Mouse (Mus musculus) lung, embryonic 15.5 days (tissue): ENCODE measurements around the gene Nudt15. TPM values are rescaled to one million over a fixed set of nuclear protein-coding genes. Genes with fewer than 3 reads are reported as not detected.

Experiments
- ATAC-seq: fragments of 200-750 bp; cut with Nextera tagmentation; 2 replicates; pipeline ENCODE4 v1.8.0; 2017; ENCODE audit warnings: moderate number of reproducible peaks, borderline replicate concordance; ENCODE audit not compliant: low FRiP score, low TSS enrichment; ENCODE audit errors: extremely low read depth
- H3K27ac ChIP-seq: fragments of 300-500 bp; sonication (generic); 2 replicates; pipeline ENCODE4 v1.5.1; 2015; ENCODE audit warnings: moderate library complexity, mild to moderate bottlenecking, inconsistent platforms
- H3K27me3 ChIP-seq: fragments of 300-500 bp; sonication (generic); 2 replicates; pipeline ENCODE4 v1.6.1; 2015; ENCODE audit warnings: inconsistent platforms
- H3K36me3 ChIP-seq: fragments of 300-500 bp; sonication (generic); 2 replicates; pipeline ENCODE4 v1.6.1; 2015; ENCODE audit warnings: inconsistent platforms
- H3K4me1 ChIP-seq: fragments of 300-500 bp; sonication (generic); 2 replicates; pipeline ENCODE4 v1.6.1; 2015; ENCODE audit warnings: inconsistent platforms
- H3K4me2 ChIP-seq: fragments of 300-500 bp; sonication (generic); 2 replicates; pipeline ENCODE4 v1.6.1; 2015; ENCODE audit warnings: inconsistent platforms, mild to moderate bottlenecking, moderate library complexity
- H3K4me3 ChIP-seq: fragments of 300-500 bp; sonication (generic); 2 replicates; pipeline ENCODE4 v1.5.1; 2015; ENCODE audit warnings: mild to moderate bottlenecking, inconsistent platforms
- H3K9ac ChIP-seq: fragments of 300-500 bp; sonication (generic); 2 replicates; pipeline ENCODE4 v1.6.1; 2015; ENCODE audit warnings: inconsistent platforms
- H3K9me3 ChIP-seq: fragments of 300-500 bp; sonication (generic); 2 replicates; pipeline ENCODE4 v1.6.1; 2016; ENCODE audit warnings: inconsistent platforms
- WGBS: fragments of 180-500 bp; shearing (Covaris S2); methylation state at CpG from one replicate; pipeline ENCODE4 v1.1.7; 2015; 5-methylcytosine and 5-hydroxymethylcytosine counted together
- polyA plus RNA-seq: library from polyadenylated mRNA; unstranded; fragments of >200 nt; fragmentation: Nextera tagmentation; extraction: Ambion mirVana; gene quantifications from 2 replicates; pipeline ENCODE4 v1.2.1, GENCODE M21; 2015

The Nudt15 gene
- polyA plus RNA-seq, 1 experiment from 2014 or later, result 6.0 TPM

DNA sequence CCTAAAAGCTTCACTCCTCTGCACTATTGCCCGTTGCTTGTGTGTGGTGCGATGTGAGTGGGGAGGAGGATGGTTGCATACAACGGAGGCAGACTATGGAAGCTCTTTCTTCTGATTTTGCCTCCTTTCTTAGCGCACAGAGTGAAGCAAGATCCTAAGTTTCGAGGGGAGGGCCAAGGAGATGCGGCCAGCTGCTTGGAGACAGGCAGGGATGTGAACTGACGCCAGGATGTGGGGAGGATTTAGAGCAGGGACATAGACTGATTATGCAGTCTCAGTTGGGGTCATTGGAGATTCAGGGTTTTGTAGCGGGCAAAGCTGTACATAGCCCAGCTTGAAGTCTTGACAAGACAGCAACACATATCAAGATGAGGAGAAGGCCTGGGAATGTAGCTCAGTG, 41.8 kb downstream of the Nudt15 start:
- WGBS, result 59% methylated on average over 8 of the region's 8 CpGs
- Histone ChIP-seq H3K36me3 (no peaks in the 10 kb centered on the region), H3K27me3 (no peaks in the 10 kb centered on the region), H3K9me3 (no peaks in the 10 kb centered on the region), H3K4me1 (peaks cover 35% of the 10 kb centered on the region), H3K27ac (no peak overlapping the region), H3K4me2 (no peak overlapping the region), H3K4me3 (no peak overlapping the region), H3K9ac (no peak overlapping the region)
- ATAC-seq, result no peak

DNA sequence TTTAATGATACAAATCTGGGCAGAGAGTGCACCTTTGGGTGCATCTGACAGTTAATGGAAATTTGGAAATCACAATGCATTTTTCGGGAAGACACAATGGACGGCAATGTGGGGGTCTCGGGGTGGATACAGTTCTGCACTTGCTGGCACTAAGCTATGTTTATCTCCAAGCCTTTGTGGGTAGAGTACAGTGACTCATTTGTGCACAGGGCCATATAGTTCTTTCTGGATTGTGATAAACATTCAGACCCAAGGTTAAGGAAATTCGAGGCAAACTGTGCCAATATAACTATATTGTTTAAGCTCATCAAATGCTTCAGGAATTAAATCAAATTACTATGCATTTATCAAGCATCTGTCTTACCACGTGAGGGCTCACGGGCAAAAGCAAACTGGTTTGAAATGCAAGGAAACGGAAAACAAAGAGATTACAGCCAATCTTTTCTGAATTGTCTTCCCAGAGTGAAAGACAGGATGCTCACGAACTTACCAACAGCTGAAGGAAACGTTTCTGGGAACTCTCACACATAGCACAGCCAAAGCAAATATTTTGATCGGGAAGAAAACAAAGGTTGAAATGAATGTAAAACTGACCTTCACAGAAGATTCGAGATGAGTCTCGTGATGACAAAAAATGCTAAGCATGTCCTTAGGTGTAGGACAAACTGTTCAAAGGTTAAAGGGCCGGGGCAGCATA, 44.7 kb downstream of the Nudt15 start:
- Histone ChIP-seq H3K4me2 (no peak overlapping the region), H3K4me1 (peaks cover 26% of the 10 kb centered on the region), H3K27ac (peak overlapping the region; percentile 61), H3K36me3 (no peaks in the 10 kb centered on the region), H3K4me3 (no peak overlapping the region), H3K9ac (no peak overlapping the region), H3K9me3 (no peaks in the 10 kb centered on the region), H3K27me3 (no peaks in the 10 kb centered on the region)
- ATAC-seq, result no peak
- 49% methylated on average over 13 of the region's 13 CpGs for WGBS

DNA sequence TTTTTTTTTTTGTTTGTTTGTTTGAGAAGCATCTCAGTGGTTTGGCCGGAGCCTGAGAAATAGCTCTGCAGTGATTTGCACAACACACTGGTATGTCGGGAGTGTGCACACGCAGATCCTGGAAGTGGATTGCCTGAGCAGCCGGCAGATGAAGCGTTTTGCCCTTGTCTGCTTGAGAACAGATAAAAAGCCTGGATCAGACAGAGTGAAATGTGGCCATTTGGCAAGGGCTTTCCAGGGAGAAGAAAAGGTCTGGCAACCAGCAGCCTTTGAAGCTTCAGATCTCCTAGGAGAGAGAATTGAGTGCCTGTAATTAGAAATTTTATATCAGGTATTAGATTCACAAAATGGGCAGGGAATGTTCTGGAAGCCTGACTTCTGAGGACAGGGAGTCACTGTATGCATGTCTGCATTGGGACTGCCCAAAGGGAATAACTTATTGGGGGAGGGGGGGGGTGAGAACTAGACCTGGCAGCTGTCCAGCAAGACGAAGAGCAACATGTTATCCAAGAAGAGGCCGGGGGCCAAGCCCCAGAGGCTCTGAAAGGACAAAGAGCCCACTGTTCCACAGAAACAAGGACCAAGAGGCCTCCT, 45.4 kb downstream of the Nudt15 start:
- no peak overlapping the region for H3K4me3 ChIP-seq
- no peak overlapping the region for H3K4me2 ChIP-seq
- H3K9ac ChIP-seq, result no peak overlapping the region
- no peaks in the 10 kb centered on the region for H3K36me3 ChIP-seq
- H3K27ac ChIP-seq, result peak overlapping the region; percentile 61
- peaks cover 22% of the 10 kb centered on the region for H3K4me1 ChIP-seq
- ATAC-seq, result peak; percentile 50; the same call in 1 of the 2 replicates
- H3K27me3 ChIP-seq, result no peaks in the 10 kb centered on the region
- 17% methylated on average over 7 of the region's 7 CpGs for WGBS
- no peaks in the 10 kb centered on the region for H3K9me3 ChIP-seq

DNA sequence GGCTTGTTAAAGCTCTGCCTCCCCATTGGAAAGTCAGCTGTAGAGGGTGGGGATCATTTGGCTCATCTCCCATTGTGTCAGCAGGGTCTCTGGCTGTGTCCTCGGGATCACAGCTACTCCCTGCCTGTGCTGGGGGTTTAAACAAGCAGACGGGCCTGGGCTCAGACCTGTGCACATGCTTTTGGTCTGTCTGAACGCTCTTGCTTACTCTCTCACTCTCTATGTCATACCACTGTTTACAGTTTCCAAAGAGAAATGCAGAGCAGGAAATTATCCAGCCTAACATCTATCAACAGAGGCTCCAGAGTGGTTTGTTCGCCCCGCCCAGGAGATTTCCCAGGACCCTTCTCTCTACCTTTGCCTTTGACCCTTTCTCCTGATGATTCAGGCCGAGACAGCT, 46.3 kb downstream of the Nudt15 start:
- Histone ChIP-seq H3K27ac (0 out of 2 replicates have a peak overlapping the region, but pooled peaks have one; percentile 61), H3K9me3 (no peaks in the 10 kb centered on the region), H3K4me3 (no peak overlapping the region), H3K4me2 (no peak overlapping the region), H3K4me1 (peaks cover 21% of the 10 kb centered on the region), H3K27me3 (no peaks in the 10 kb centered on the region), H3K36me3 (no peaks in the 10 kb centered on the region), H3K9ac (no peak overlapping the region)
- 39% methylated on average over 6 of the region's 6 CpGs for WGBS
- ATAC-seq, result no peak

DNA sequence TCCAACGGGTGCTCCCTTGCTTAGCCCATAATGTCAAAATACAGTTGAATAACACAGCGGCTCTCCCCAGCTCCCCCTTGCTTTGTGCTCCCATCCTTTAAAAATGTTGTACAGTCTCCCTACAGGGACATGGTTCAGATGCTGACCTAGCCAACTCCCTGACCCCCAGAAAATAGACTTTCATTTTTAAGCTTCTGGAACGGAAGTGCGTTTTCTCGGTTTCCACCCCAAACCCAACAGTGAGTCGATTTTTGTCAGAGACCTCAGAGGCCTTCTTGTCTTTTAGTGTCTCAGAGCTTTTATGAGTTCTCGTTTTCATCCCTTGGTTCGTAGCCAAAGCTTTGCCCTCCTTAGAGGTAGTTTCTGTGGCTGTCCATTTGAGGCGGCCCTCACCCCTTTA, 46.8 kb downstream of the Nudt15 start:
- H3K9ac ChIP-seq, result no peak overlapping the region
- no peaks in the 10 kb centered on the region for H3K36me3 ChIP-seq
- no peak overlapping the region for H3K27ac ChIP-seq
- no peaks in the 10 kb centered on the region for H3K27me3 ChIP-seq
- ATAC-seq, result no peak
- 88% methylated on average over 9 of the region's 9 CpGs for WGBS
- H3K4me3 ChIP-seq, result no peak overlapping the region
- no peak overlapping the region for H3K4me2 ChIP-seq
- H3K9me3 ChIP-seq, result no peaks in the 10 kb centered on the region
- peaks cover 21% of the 10 kb centered on the region for H3K4me1 ChIP-seq

DNA sequence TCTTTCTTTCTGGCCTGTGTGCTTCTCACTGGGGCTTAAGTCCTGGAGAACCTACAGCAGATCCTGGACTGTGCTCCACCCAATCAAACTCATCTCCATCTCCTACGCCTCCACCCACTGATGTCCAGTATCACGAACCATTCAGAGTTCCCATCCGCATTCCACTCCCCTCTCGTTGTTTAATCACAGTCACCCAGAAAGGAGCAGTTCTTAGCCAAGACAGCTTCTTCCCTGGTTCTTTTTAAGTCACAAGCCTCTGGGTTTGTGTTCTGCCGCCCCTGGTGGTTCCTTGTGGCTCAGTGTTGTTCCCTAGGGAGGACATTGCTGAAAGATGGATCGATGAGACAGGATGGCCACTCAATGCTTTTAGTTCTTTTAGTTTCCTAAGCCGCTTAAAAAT, 52.3 kb downstream of the Nudt15 start:
- WGBS, result 63% methylated on average over 7 of the region's 7 CpGs
- no peak for ATAC-seq

DNA sequence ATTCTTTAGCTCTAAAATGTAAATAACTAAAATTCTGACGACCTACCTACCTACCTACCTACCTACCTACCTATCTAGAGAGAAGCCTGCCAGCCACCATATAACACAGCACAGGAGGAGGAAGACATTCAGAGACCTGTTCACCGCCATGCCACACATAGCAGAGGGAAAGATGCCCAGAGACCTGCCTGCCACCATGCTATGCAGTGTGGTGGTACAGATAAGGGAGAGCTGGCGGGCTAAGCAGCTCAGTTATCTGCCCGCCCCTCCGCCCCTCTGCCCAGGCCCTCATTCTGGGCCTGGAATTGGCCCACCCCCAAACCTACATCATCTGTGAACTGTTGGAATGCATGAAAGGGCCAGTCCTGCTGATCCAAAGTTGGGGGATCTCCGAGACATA, 53.9 kb downstream of the Nudt15 start:
- WGBS, result 58% methylated on average over 6 of the region's 6 CpGs
- H3K4me1 ChIP-seq, result 0 out of 2 replicates have a peak, but pooled peaks cover 2% of the 10 kb centered on the region
- no peak for ATAC-seq

More for the DNA sequence above, 52.3 kb downstream of the Nudt15 start:
- no peak overlapping the region for H3K27ac ChIP-seq
- no peaks in the 10 kb centered on the region for H3K27me3 ChIP-seq
- H3K9ac ChIP-seq, result no peak overlapping the region
- no peaks in the 10 kb centered on the region for H3K36me3 ChIP-seq
- no peak overlapping the region for H3K4me2 ChIP-seq
- H3K4me1 ChIP-seq, result 0 out of 2 replicates have a peak, but pooled peaks cover 2% of the 10 kb centered on the region
- H3K9me3 ChIP-seq, result no peaks in the 10 kb centered on the region; the same call in 1 of the 2 replicates
- H3K4me3 ChIP-seq, result no peak overlapping the region

DNA sequence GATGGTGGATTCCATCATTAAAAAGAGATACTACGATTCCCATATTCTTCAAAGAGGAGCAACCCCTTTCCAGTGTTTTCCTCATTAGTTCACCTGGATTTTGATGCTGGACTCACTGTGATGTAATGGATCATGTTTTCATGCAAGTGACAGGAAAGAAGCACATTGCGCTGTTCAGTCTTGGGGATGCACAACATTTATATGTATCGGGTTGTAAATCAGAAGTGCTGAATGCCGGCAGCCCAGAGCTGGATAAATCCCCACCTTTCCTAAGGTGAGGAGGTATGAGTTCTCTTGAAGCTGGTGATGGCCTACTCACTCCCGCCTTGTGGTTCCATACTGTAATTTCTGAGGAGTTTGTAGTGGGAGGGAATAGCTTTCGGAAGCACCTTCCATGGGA, 54.7 kb downstream of the Nudt15 start:
- H3K36me3 ChIP-seq, result no peaks in the 10 kb centered on the region
- H3K27ac ChIP-seq, result no peak overlapping the region
- 94% methylated on average over 6 of the region's 6 CpGs for WGBS
- H3K9me3 ChIP-seq, result no peaks in the 10 kb centered on the region; the same call in 1 of the 2 replicates
- ATAC-seq, result no peak
- no peak overlapping the region for H3K9ac ChIP-seq
- H3K27me3 ChIP-seq, result no peaks in the 10 kb centered on the region
- no peak overlapping the region for H3K4me2 ChIP-seq
- 0 out of 2 replicates have a peak, but pooled peaks cover 2% of the 10 kb centered on the region for H3K4me1 ChIP-seq
- no peak overlapping the region for H3K4me3 ChIP-seq

More for the DNA sequence above, 53.9 kb downstream of the Nudt15 start:
- Histone ChIP-seq H3K4me3 (no peak overlapping the region), H3K9me3 (no peaks in the 10 kb centered on the region; the same call in 1 of the 2 replicates), H3K27me3 (no peaks in the 10 kb centered on the region), H3K27ac (no peak overlapping the region), H3K4me2 (no peak overlapping the region), H3K9ac (no peak overlapping the region), H3K36me3 (no peaks in the 10 kb centered on the region)

DNA sequence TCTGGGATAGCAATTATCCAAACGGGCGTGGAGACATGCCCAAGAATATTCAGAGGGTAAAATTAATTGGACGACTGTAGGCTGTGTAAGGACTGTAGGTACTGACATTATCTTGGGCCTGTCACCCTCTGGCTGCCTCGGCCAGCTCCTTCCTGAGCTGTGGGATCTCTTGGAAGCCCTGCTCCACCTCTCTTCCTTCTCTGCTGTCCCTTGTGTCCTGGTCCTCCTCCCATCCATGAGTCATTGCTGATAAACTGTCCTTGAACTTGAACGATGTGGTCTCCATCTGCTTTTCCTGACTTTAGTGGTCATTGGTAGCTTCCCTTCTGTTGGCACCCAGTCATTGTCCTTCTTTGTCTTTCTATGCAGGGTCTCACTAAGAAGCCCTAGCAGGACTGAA, 61.4 kb downstream of the Nudt15 start:
- Histone ChIP-seq H3K9me3 (no peaks in the 10 kb centered on the region), H3K27ac (no peak overlapping the region), H3K9ac (no peak overlapping the region), H3K36me3 (no peaks in the 10 kb centered on the region), H3K4me2 (no peak overlapping the region), H3K4me1 (no peaks in the 10 kb centered on the region), H3K4me3 (no peak overlapping the region), H3K27me3 (no peaks in the 10 kb centered on the region)
- ATAC-seq, result no peak
- WGBS, result 65% methylated on average over 5 of the region's 5 CpGs

DNA sequence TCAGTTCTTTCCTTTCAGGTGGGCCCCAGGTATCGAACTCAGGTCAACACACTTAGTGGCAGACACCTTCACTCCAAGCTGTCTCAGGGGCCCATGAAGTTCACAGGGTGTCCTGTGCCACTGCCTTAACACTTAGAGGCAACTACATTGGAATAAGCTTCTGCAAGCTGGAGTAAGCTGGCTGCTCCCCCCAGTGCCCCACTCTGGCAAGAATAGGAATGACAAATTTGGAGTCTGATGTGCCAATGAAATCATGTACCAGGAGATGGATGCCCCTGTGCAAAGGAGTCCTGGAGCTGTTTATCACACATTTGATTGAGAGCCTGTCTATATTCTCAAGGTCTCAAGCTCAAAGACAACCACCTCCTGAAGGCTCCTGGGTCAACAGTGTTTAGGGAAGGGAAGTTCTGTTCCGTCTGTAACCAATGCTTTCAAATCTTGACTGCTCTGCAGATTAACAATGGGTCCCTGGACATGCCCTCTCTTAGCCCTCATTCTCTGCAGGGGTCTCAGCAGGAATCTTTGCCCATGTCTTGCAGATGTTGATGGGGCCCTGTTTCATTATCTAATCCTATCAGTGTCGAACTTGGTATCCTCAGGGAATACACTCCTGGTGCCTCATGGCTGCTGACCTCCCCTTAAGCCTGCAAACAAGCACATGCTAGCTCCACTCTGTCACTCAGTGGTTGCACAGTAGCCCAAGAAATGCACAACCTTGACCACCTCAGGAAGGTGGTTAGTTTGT, 63.5 kb downstream of the Nudt15 start:
- no peak overlapping the region for H3K27ac ChIP-seq
- no peak for ATAC-seq
- no peak overlapping the region for H3K9ac ChIP-seq
- no peaks in the 10 kb centered on the region for H3K4me1 ChIP-seq
- H3K36me3 ChIP-seq, result no peaks in the 10 kb centered on the region
- no peaks in the 10 kb centered on the region for H3K9me3 ChIP-seq
- no peaks in the 10 kb centered on the region for H3K27me3 ChIP-seq
- no peak overlapping the region for H3K4me2 ChIP-seq
- 58% methylated on average over 3 of the region's 3 CpGs for WGBS
- no peak overlapping the region for H3K4me3 ChIP-seq

DNA sequence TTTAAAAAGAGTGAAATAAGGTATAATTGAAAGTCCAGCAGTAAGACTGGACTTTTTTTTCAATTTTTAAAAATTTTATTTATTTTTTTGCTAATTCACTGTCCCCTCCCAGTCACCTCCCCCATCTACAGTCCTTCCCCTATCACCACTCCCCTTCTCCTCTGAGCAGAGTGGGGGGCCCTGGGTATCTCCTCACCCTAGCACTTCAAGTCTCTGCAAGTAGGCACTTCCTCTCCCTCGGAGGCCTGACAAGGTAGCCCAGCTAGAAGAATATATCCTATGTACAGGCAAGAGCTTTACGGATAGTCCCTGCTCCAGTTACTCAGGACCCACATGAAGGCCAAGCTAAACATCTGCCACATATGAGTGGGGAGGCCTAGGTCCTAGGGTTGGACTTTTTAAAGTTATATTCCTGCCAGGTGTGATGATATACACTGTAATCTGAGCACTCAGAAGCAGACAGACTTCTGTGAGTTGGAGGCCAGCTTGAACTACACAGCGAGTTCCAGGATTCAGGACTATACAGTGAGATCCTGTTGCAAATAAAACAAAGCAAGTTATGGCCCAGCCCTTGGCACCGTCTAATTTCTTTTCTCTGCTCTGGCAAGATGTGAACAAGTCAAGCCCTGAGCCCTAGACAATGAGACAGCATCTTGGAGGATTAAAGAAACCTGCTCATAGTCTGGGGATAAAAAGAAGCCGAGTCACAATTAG, 64.4 kb downstream of the Nudt15 start:
- H3K4me2 ChIP-seq, result no peak overlapping the region

More for the DNA sequence above, 64.4 kb downstream of the Nudt15 start:
- H3K27ac ChIP-seq, result no peak overlapping the region
- H3K4me1 ChIP-seq, result no peaks in the 10 kb centered on the region
- H3K4me3 ChIP-seq, result no peak overlapping the region
- H3K9me3 ChIP-seq, result no peaks in the 10 kb centered on the region
- 67% methylated on average over 5 of the region's 5 CpGs for WGBS
- no peaks in the 10 kb centered on the region for H3K27me3 ChIP-seq
- H3K36me3 ChIP-seq, result no peaks in the 10 kb centered on the region
- H3K9ac ChIP-seq, result no peak overlapping the region
- no peak for ATAC-seq
